Mouse (Mus musculus) C2C12 (cell line): ENCODE results near the gene Acvrl1.

Source experiments
- CEBPB ChIP-seq: IDR thresholded peaks from one replicate; pipeline ENCODE4 v1.6.1; 2011; ENCODE audit warnings: low read depth, mild to moderate bottlenecking, control low read depth, moderate library complexity
- CTCF ChIP-seq: IDR thresholded peaks from one replicate; pipeline ENCODE4 v1.5.1; 2011; ENCODE audit not compliant: control insufficient read depth, insufficient read depth, insufficient read length
- MAX ChIP-seq: IDR thresholded peaks from one replicate; pipeline ENCODE4 v1.6.1; 2011; ENCODE audit warnings: mild to moderate bottlenecking, control low read depth

DNA sequence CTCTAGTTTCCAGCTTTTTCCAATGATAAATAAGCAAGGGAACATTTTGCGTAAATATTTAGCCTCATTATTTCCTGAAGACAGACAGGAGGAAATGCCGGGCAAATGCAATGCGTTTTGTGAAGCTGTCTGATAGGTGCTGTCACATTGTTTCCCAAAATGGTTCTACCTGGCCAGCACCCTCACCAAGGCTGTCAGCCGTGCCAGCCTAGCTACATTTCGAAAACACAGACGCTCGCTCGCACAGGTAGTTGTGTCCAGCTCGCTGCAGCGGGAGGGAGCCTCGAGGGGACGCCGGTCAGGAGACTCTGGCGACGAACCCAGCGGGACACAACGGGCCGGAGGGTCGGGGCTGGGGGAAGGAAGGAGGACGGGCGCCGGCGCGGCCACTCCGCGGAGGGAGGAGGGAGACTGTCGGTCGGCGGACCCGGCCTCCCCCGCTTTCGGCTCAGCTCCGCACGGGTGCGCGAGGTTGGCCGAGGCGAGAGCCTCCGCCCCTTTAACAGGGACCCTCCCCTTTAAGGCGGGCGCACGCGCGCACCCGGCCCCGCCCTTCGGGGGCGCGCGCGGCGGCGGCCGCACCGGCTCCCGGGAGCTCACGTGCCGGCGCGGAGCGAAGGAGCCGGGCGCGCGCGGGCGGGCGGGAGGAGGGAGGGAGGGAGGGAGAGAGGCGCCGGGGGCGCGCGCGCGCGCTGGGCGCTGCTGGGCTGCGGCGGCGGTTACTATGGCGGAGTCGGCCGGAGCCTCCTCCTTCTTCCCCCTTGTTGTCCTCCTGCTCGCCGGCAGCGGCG is 45.3 kb downstream of the Acvrl1 start, which contains the start of gene Acvr1b:
- no peak for TF ChIP-seq CEBPB
- TF ChIP-seq CTCF: no peak
- peak; percentile 58 for TF ChIP-seq MAX
